Mouse (Mus musculus): ENCODE measurements at regions not wholly inside any gene's neighbourhood (a gene's known extent, or its start where the extent isn't known, plus 50 kb on each side); places are given as distances from the start of the nearest gene placed in this dataset.

DNA sequence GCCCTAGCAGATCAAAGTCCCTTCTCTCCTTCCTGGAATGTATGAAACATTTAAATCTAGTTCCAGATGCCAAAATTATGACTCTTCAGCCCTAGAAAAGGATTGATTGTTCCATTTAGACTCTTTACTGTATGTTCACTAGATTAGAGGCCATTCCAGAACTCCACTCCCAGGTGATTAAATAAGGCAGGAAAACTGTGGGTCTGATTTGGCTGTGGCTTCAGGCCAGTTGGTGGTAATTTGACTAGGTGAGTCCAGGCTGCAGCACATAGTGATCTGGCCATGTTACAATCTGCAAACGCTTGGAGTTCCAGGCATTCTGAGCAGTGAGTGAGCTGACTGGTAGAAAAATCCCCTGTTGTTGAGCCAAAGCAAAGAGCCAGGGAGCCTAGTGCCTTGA, 875.0 kb upstream of the A1bg start:
- no peak for DNase-seq (ENCODE audit: extremely low read depth)
- Histone ChIP-seq H3K36me3 (replicated peaks in 1 of 2; ENCODE audit: control insufficient read depth in 1 of 2, insufficient read depth in 1 of 2, low read length in 1 of 2) (no peaks in the 10 kb centered on the region), H3K27ac (ENCODE audit: insufficient read depth, low read depth) (no peak overlapping the region), H3K4me3 (replicated peaks in 1 of 3; ENCODE audit: low read depth in 2 of 3, low read length in 2 of 3, poor library complexity in 1 of 3) (no peak overlapping the region), H3K9me3 (replicated peaks; ENCODE audit: low read length) (no peaks in the 10 kb centered on the region), H3K27me3 (replicated peaks) (no peaks in the 10 kb centered on the region), H3K4me2 (ENCODE audit: insufficient read depth, low read depth, poor library complexity, severe bottlenecking) (no peak overlapping the region), H3K79me2 (replicated peaks; ENCODE audit: control insufficient read depth, extremely low read depth, insufficient read depth, poor library complexity, severe bottlenecking) (no peaks in the 10 kb centered on the region), H3K9ac (ENCODE audit: insufficient read depth, low read depth) (no peak overlapping the region), H3K4me1 (ENCODE audit: control insufficient read depth in 1 of 2, insufficient read depth in 2 of 2) (no peaks in the 10 kb centered on the region)
- dilution Hi-C loops (cut with MboI; ENCODE audit: extremely low pct_ligation_motif_present, extremely low pct_unique_long_range_greater_than_20kb, low sequenced_read_pairs) (no loop called here), in situ Hi-C loops (cut with MboI; ENCODE audit: low pct_ligation_motif_present, low pct_unique_long_range_greater_than_20kb, low sequenced_read_pairs) (no loop called here)
- TF ChIP-seq CHD2 (IDR thresholded peaks at IDR 0.05; ENCODE audit: low read length) (no peak), POLR2AphosphoS2 (IDR thresholded peaks at IDR 0.05; ENCODE audit: low read depth, low read length) (no peak), MXI1 (IDR thresholded peaks at IDR 0.05; ENCODE audit: low read depth, low read length) (no peak), RAD21 (IDR thresholded peaks at IDR 0.05; ENCODE audit: low read depth, low read length) (no peak), MEF2A (IDR thresholded peaks at IDR 0.05; ENCODE audit: borderline replicate concordance, low read depth, low read length) (no peak), ETS1 (conservative IDR thresholded peaks at IDR 0.05; ENCODE audit: low read depth, low read length) (no peak), USF2 (conservative IDR thresholded peaks at IDR 0.05; ENCODE audit: low read depth, low read length) (no peak), PAX5 (IDR thresholded peaks at IDR 0.05; ENCODE audit: low read length) (no peak), NELFE (IDR thresholded peaks at IDR 0.05; ENCODE audit: low read depth, low read length) (no peak), MAFK (IDR thresholded peaks at IDR 0.05; ENCODE audit: insufficient replicate concordance, low read length) (no peak), SMC3 (IDR thresholded peaks at IDR 0.05; ENCODE audit: low read depth, low read length) (no peak), USF1 (IDR thresholded peaks at IDR 0.05; ENCODE audit: low read depth, low read length) (no peak), GABPA (IDR thresholded peaks at IDR 0.05; ENCODE audit: insufficient replicate concordance, low read depth, low read length) (no peak), ZMIZ1 (IDR thresholded peaks at IDR 0.05; ENCODE audit: low read depth, low read length) (no peak), HCFC1 (IDR thresholded peaks at IDR 0.05; ENCODE audit: low read depth, low read length) (no peak), MAZ (IDR thresholded peaks at IDR 0.05; ENCODE audit: low read depth, low read length) (no peak), MYC (IDR thresholded peaks at IDR 0.05; ENCODE audit: low read depth, low read length) (no peak), BHLHE40 (IDR thresholded peaks at IDR 0.05; ENCODE audit: low read depth, low read length) (no peak)

- Histone ChIP-seq H3K9me3 (replicated peaks; ENCODE audit: low read length) (no peaks in the 10 kb centered on the region), H3K27ac (ENCODE audit: insufficient read depth, low read depth) (no peak overlapping the region), H3K79me2 (replicated peaks; ENCODE audit: control insufficient read depth, extremely low read depth, insufficient read depth, poor library complexity, severe bottlenecking) (no peaks in the 10 kb centered on the region), H3K4me2 (ENCODE audit: insufficient read depth, low read depth, poor library complexity, severe bottlenecking) (no peak overlapping the region), H3K9ac (ENCODE audit: insufficient read depth, low read depth) (no peak overlapping the region), H3K4me3 (replicated peaks in 1 of 3; ENCODE audit: low read depth in 2 of 3, low read length in 2 of 3, poor library complexity in 1 of 3) (no peak overlapping the region), H3K4me1 (ENCODE audit: control insufficient read depth in 1 of 2, insufficient read depth in 2 of 2) (no peaks in the 10 kb centered on the region), H3K27me3 (replicated peaks) (no peaks in the 10 kb centered on the region), H3K36me3 (replicated peaks in 1 of 2; ENCODE audit: control insufficient read depth in 1 of 2, insufficient read depth in 1 of 2, low read length in 1 of 2) (no peaks in the 10 kb centered on the region)
- in situ Hi-C loops (cut with MboI; ENCODE audit: low pct_ligation_motif_present, low pct_unique_long_range_greater_than_20kb, low sequenced_read_pairs) = no loop called here
- no peak for DNase-seq (ENCODE audit: extremely low read depth)
- dilution Hi-C loops (cut with MboI; ENCODE audit: extremely low pct_ligation_motif_present, extremely low pct_unique_long_range_greater_than_20kb, low sequenced_read_pairs) = no loop called here
- TF ChIP-seq SMC3 (IDR thresholded peaks at IDR 0.05; ENCODE audit: low read depth, low read length) (no peak), NELFE (IDR thresholded peaks at IDR 0.05; ENCODE audit: low read depth, low read length) (no peak), MAZ (IDR thresholded peaks at IDR 0.05; ENCODE audit: low read depth, low read length) (no peak), MXI1 (IDR thresholded peaks at IDR 0.05; ENCODE audit: low read depth, low read length) (no peak), CTCF (conservative IDR thresholded peaks at IDR 0.05 in 1 of 2, IDR thresholded peaks at IDR 0.05 in 1 of 2; ENCODE audit: low read depth in 2 of 2, low read length in 2 of 2) (no peak), MAFK (IDR thresholded peaks at IDR 0.05; ENCODE audit: insufficient replicate concordance, low read length) (no peak), HCFC1 (IDR thresholded peaks at IDR 0.05; ENCODE audit: low read depth, low read length) (no peak), PAX5 (IDR thresholded peaks at IDR 0.05; ENCODE audit: low read length) (no peak), KAT2A (IDR thresholded peaks at IDR 0.05; ENCODE audit: insufficient replicate concordance, low read length) (no peak), ZC3H11A (IDR thresholded peaks at IDR 0.05; ENCODE audit: low read depth, low read length) (no peak), ZMIZ1 (IDR thresholded peaks at IDR 0.05; ENCODE audit: low read depth, low read length) (no peak), TCF12 (IDR thresholded peaks at IDR 0.05; ENCODE audit: low read depth, low read length) (no peak), NRF1 (IDR thresholded peaks at IDR 0.05; ENCODE audit: low read depth, low read length) (no peak), CHD1 (IDR thresholded peaks at IDR 0.05; ENCODE audit: low read depth, low read length) (no peak), CHD2 (IDR thresholded peaks at IDR 0.05; ENCODE audit: low read length) (no peak)
Observed at GRCm38 (mm10) chr15:61794506-61794905, 871.7 kb upstream of the A1bg start.

Measured in CH12.LX (cell line).